Mouse (Mus musculus) heart, embryonic 12.5 days (tissue): ENCODE data around the gene Ap3m1. TPM values are rescaled to one million over a fixed set of nuclear protein-coding genes. Genes with fewer than 3 reads are reported as not detected.

ENCODE experiments used
- ATAC-seq: fragments of 200-750 bp; cut with Nextera tagmentation; 2 replicates; pipeline ENCODE4 v1.8.0; 2017; ENCODE audit warnings: moderate TSS enrichment, moderate library complexity; ENCODE audit not compliant: insufficient number of reproducible peaks, low FRiP score
- H3K27ac ChIP-seq: fragments of 300-500 bp; sonication (generic); 2 replicates; pipeline ENCODE4 v1.5.1; 2016; ENCODE audit warnings: mild to moderate bottlenecking, moderate library complexity; ENCODE audit not compliant: poor library complexity, severe bottlenecking
- H3K27me3 ChIP-seq: fragments of 300-500 bp; sonication (generic); replicated peaks from 2 replicates; pipeline ENCODE4 v1.6.1; 2016; ENCODE audit warnings: mild to moderate bottlenecking, moderate library complexity
- H3K36me3 ChIP-seq: fragments of 300-500 bp; sonication (generic); 2 replicates; pipeline ENCODE4 v1.6.1; 2016; ENCODE audit warnings: mild to moderate bottlenecking, moderate library complexity
- H3K4me1 ChIP-seq: fragments of 300-500 bp; sonication (generic); replicated peaks from 2 replicates; pipeline ENCODE4 v1.6.1; 2016; ENCODE audit warnings: mild to moderate bottlenecking
- H3K4me2 ChIP-seq: fragments of 300-500 bp; sonication (generic); 2 replicates; pipeline ENCODE4 v1.6.1; 2016; ENCODE audit warnings: mild to moderate bottlenecking, moderate library complexity
- H3K4me3 ChIP-seq: fragments of 300-500 bp; sonication (generic); 2 replicates; pipeline ENCODE4 v1.5.1; 2016; ENCODE audit warnings: mild to moderate bottlenecking
- H3K9ac ChIP-seq: fragments of 300-500 bp; sonication (generic); 2 replicates; pipeline ENCODE4 v1.6.1; 2016; ENCODE audit warnings: mild to moderate bottlenecking, moderate library complexity
- H3K9me3 ChIP-seq: fragments of 300-500 bp; sonication (generic); replicated peaks from 2 replicates; pipeline ENCODE4 v1.6.1; 2016; ENCODE audit warnings: mild to moderate bottlenecking, moderate library complexity
- WGBS: fragments of 180-500 bp; shearing (Covaris S2); methylation state at CpG from one replicate; pipeline ENCODE4 v1.1.7; 2016; 5-methylcytosine and 5-hydroxymethylcytosine counted together
- polyA plus RNA-seq: library from polyadenylated mRNA; unstranded; fragments of >200 nt; fragmentation: Nextera tagmentation; extraction: Ambion mirVana; gene quantifications from 2 replicates; pipeline ENCODE4 v1.2.1, GENCODE M21; 2016

The Ap3m1 gene
- polyA plus RNA-seq, 1 experiment from 2014 or later = 71.5 TPM

GRCm38 (mm10) chr14:21086827-21087351, 34.6 kb upstream of the Ap3m1 start:
- Histone ChIP-seq H3K4me3 (no peak overlapping the region), H3K36me3 (0 out of 2 replicates have a peak, but pooled peaks cover 3% of the 10 kb centered on the region), H3K9me3 (no peaks in the 10 kb centered on the region), H3K27ac (peak overlapping the region; percentile 95), H3K27me3 (no peaks in the 10 kb centered on the region), H3K9ac (peak overlapping the region; percentile 54; the same call in 1 of the 2 replicates), H3K4me2 (peak overlapping the region; percentile 37), H3K4me1 (peaks cover 69% of the 10 kb centered on the region)
- ATAC-seq = no peak
- 19% methylated on average over 7 of the region's 7 CpGs for WGBS

GRCm38 (mm10) chr14:21086106-21086505, 33.8 kb upstream of the Ap3m1 start:
- 25% methylated on average over 2 of the region's 2 CpGs for WGBS
- Histone ChIP-seq H3K9me3 (no peaks in the 10 kb centered on the region), H3K9ac (no peak overlapping the region), H3K4me2 (no peak overlapping the region), H3K27me3 (no peaks in the 10 kb centered on the region), H3K36me3 (0 out of 2 replicates have a peak, but pooled peaks cover 3% of the 10 kb centered on the region), H3K4me3 (no peak overlapping the region), H3K27ac (peak overlapping the region; percentile 66; the same call in 1 of the 2 replicates), H3K4me1 (peaks cover 74% of the 10 kb centered on the region)
- ATAC-seq = no peak

GRCm38 (mm10) chr14:21085666-21086065, 33.4 kb upstream of the Ap3m1 start:
- Histone ChIP-seq H3K9ac (no peak overlapping the region), H3K4me1 (peaks cover 78% of the 10 kb centered on the region), H3K27ac (peak overlapping the region; percentile 66), H3K36me3 (0 out of 2 replicates have a peak, but pooled peaks cover 3% of the 10 kb centered on the region), H3K4me3 (no peak overlapping the region), H3K9me3 (no peaks in the 10 kb centered on the region), H3K27me3 (no peaks in the 10 kb centered on the region), H3K4me2 (no peak overlapping the region)
- ATAC-seq = no peak
- WGBS = 64% methylated on average over 5 of the region's 5 CpGs

DNA sequence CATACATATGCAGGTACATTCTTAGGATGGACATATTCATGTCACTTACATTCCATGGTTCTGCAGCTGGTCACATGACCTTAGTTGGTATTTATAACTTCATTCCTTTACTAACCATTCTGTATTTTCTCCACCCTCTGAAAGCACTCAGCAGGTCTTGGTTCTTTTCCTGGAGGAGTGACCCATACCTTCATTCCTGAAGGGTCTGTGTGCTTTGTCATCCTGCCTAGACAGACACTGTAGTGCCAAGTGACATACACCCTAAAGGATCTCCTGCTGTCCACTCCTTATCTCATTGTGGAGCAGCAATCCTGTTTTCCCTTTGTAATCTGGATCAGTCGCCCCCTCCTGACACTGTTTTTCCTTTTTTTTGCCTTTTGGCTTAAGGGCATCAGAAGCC, 30.5 kb upstream of the Ap3m1 start:
- H3K9me3 ChIP-seq = no peaks in the 10 kb centered on the region
- no peak overlapping the region for H3K4me3 ChIP-seq
- no peak for ATAC-seq
- 0 out of 2 replicates have a peak, but pooled peaks cover 3% of the 10 kb centered on the region for H3K36me3 ChIP-seq
- peaks cover 68% of the 10 kb centered on the region for H3K4me1 ChIP-seq
- no peak overlapping the region for H3K4me2 ChIP-seq
- 22% methylated on average over 1 of the region's 1 CpGs for WGBS
- H3K27ac ChIP-seq = peak overlapping the region; percentile 32
- no peaks in the 10 kb centered on the region for H3K27me3 ChIP-seq
- H3K9ac ChIP-seq = no peak overlapping the region

DNA sequence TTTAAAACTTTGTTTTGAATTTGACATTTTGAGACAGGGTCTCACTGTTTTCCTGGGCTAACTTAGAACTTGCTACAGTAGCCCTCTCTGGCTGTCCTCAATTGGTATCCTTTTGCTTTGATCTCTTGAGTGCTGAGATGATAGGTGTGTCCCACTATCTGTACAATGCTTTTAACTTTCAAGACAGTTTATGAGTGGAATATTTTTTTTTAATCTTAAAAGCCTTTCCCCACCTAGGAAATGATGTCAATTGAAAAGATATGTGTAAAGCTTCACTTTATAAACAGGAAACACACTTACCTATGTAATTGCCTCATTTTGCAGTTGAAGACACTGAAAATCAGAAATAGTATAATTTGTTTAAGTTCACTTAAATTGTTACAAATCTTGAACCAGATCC, 26.2 kb upstream of the Ap3m1 start:
- no peaks in the 10 kb centered on the region for H3K9me3 ChIP-seq
- no peak overlapping the region for H3K4me2 ChIP-seq
- no peaks in the 10 kb centered on the region for H3K27me3 ChIP-seq
- 0 out of 2 replicates have a peak, but pooled peaks cover 1% of the 10 kb centered on the region for H3K36me3 ChIP-seq
- no peak overlapping the region for H3K4me3 ChIP-seq
- peaks cover 60% of the 10 kb centered on the region for H3K4me1 ChIP-seq
- no peak overlapping the region for H3K9ac ChIP-seq
- no peak for ATAC-seq
- H3K27ac ChIP-seq = peak overlapping the region; percentile 62; the same call in 1 of the 2 replicates

GRCm38 (mm10) chr14:21077939-21078338, 25.6 kb upstream of the Ap3m1 start:
- Histone ChIP-seq H3K4me3 (0 out of 2 replicates have a peak overlapping the region, but pooled peaks have one; percentile 6), H3K36me3 (no peaks in the 10 kb centered on the region), H3K4me1 (peaks cover 58% of the 10 kb centered on the region), H3K4me2 (peak overlapping the region; percentile 55), H3K9ac (no peak overlapping the region), H3K9me3 (no peaks in the 10 kb centered on the region), H3K27me3 (no peaks in the 10 kb centered on the region), H3K27ac (peak overlapping the region; percentile 54; the same call in 1 of the 2 replicates)
- WGBS = 18% methylated on average over 4 of the region's 4 CpGs
- ATAC-seq = no peak

GRCm38 (mm10) chr14:21076501-21077194, 24.3 kb upstream of the Ap3m1 start:
- H3K9ac ChIP-seq = peak overlapping the region; percentile 72
- peak overlapping the region; percentile 74 for H3K4me2 ChIP-seq
- peak overlapping the region; percentile 61 for H3K4me3 ChIP-seq
- H3K27ac ChIP-seq = peak overlapping the region; percentile 86; the same call in 1 of the 2 replicates
- ATAC-seq = no peak
- WGBS = 35% methylated on average over 7 of the region's 7 CpGs
- peaks cover 49% of the 10 kb centered on the region for H3K4me1 ChIP-seq
- no peaks in the 10 kb centered on the region for H3K9me3 ChIP-seq
- no peaks in the 10 kb centered on the region for H3K27me3 ChIP-seq
- no peaks in the 10 kb centered on the region for H3K36me3 ChIP-seq

GRCm38 (mm10) chr14:21075751-21076500, 23.6 kb upstream of the Ap3m1 start:
- peaks cover 45% of the 10 kb centered on the region for H3K4me1 ChIP-seq

DNA sequence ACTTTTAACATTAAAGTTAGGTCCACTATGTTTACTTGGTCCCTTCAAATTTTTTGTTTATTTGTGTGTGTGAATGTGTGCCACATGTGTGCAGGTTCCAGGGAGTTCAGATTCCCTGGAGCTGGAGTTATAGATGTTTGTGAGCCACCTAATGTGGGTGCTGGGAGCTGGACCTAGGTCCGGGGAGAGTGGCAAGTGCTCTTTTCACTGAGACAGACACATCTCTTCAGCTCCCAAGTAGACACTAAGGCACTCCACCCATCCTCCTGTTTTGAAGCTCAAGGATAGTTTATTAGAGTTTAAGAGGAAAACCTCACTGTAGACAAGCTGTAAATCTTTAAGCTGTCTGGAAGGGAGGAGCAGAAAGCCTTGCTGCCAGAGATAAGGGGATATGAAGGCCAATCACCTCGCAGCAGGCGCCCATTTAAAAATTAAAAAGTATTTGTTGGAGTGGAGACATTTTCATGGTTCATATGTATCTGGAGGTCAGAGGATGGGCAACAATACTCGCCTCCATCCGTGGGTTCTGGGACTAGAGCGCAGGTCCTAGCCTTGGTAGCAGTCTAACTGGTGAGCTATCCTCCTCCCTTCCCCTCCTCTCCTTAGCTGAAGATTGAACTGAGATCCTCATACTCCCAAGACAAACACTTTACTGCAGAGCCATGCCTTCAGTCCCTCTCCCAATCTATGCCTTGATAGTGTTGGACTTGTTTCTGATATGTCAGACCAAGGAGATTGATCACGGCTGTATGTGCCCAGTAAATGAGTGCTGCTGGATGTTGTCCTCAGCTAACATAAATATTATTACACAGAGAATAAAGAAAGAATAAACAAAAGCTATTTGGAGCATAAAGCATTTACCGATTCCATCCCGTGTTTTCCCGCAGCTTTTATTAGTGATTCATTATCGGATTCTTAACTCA, 22.4 kb upstream of the Ap3m1 start:
- Histone ChIP-seq H3K4me1 (peaks cover 46% of the 10 kb centered on the region), H3K9ac (no peak overlapping the region), H3K27ac (peak overlapping the region; percentile 86; the same call in 1 of the 2 replicates), H3K4me2 (peak overlapping the region; percentile 74), H3K36me3 (no peaks in the 10 kb centered on the region), H3K4me3 (no peak overlapping the region), H3K9me3 (no peaks in the 10 kb centered on the region), H3K27me3 (no peaks in the 10 kb centered on the region)
- no peak for ATAC-seq
- 46% methylated on average over 11 of the region's 11 CpGs for WGBS

More at GRCm38 (mm10) chr14:21075751-21076500, 23.6 kb upstream of the Ap3m1 start:
- Histone ChIP-seq H3K27ac (peak overlapping the region; percentile 86), H3K27me3 (no peaks in the 10 kb centered on the region), H3K9me3 (no peaks in the 10 kb centered on the region), H3K4me3 (peak overlapping the region; percentile 61), H3K36me3 (no peaks in the 10 kb centered on the region), H3K9ac (peak overlapping the region; percentile 72), H3K4me2 (peak overlapping the region; percentile 74)
- ATAC-seq = peak; percentile 99
- WGBS = under 1% methylated on average over 59 of the region's 59 CpGs

GRCm38 (mm10) chr14:21073981-21074380, 21.7 kb upstream of the Ap3m1 start:
- no peaks in the 10 kb centered on the region for H3K27me3 ChIP-seq
- no peak overlapping the region for H3K27ac ChIP-seq
- H3K9ac ChIP-seq = no peak overlapping the region
- WGBS = 9% methylated on average over 3 of the region's 3 CpGs
- H3K9me3 ChIP-seq = no peaks in the 10 kb centered on the region
- no peak overlapping the region for H3K4me3 ChIP-seq
- H3K4me1 ChIP-seq = peaks cover 46% of the 10 kb centered on the region
- H3K4me2 ChIP-seq = peak overlapping the region; percentile 28; the same call in 1 of the 2 replicates
- no peaks in the 10 kb centered on the region for H3K36me3 ChIP-seq
- no peak for ATAC-seq
